Mouse (Mus musculus) liver, embryonic 14.5 days (tissue): ENCODE results near the gene Timp2.

Experiments
- CTCF ChIP-seq: IDR thresholded peaks from 2 replicates; pipeline ENCODE4 v1.5.1; 2016; ENCODE audit warnings: antibody characterized with exemption, low read depth, control low read depth
- EP300 ChIP-seq: IDR thresholded peaks from 2 replicates; pipeline ENCODE4 v1.6.1; 2016; ENCODE audit warnings: antibody characterized with exemption, low read depth

DNA sequence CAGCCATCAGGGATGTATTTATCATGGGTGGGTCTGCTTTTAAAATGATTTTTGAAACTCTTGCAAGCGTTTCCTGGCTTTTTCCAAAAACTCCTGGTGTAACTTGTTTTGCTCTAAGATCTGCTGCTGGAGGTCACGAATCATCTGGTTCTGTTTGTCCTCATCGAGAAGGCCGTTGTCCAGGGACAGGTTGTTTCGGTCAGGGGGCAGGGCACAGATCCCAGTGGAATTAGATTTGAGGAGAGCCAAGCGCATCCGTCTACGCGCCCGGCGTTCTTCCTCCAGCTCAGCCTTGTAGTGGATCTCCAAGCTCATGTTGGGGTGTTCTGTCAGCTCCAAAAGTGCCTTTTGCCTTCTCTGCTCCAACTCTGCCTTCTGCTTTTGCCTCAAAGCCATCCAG lies 23.2 kb downstream of the Timp2 start:
- TF ChIP-seq CTCF, result no peak
- no peak for TF ChIP-seq EP300
